Comparison of ENCODE assay signal across 8 mouse cellular contexts in genomic region chr5:45493191-45494092, GRCm38 (mm10). TPM values are rescaled to one million over a fixed set of nuclear protein-coding genes. Genes with fewer than 3 reads are reported as not detected.
DNase-seq lines count a peak whose midpoint lies in the region; ATAC-seq and TF ChIP-seq lines count a peak whose summit lies in the region.

TSS of gene Lap3 (plus strand) at chr5:45493374.

- peak; percentile 44 for TF ChIP-seq CTCF in liver, embryonic 14.5 days (IDR thresholded peaks at IDR 0.05; ENCODE audit: low read depth)
- TF ChIP-seq CTCF in stomach, postnatal 0 days (IDR thresholded peaks at IDR 0.05; ENCODE audit: low read depth) = peak; percentile 56

- DNase-seq in c-Kit-negative CD71-positive TER-119-positive erythroid progenitor cells, embryonic 14.5 days (ENCODE audit: low read depth, low spot score) = peak; percentile 87
- DNase-seq in forebrain, embryonic 10.5 days (ENCODE audit: extremely low spot score, low spot score) = peak; percentile 97
- peak; percentile 100 for DNase-seq in kidney, postnatal 25 days
- peak; percentile 87 to 91 (median 89) for DNase-seq in liver, embryonic 14.5 days (ENCODE audit: low read depth in 3 of 3, low spot score in 3 of 3)
- peak; percentile 99 for DNase-seq in neural tube, embryonic 11.5 days (ENCODE audit: low spot score)
- peak; percentile 100 for DNase-seq in stomach, postnatal 0 days (ENCODE audit: low spot score)

- peak within 1 kb of the TSS; percentile 81 for H3K9ac ChIP-seq in heart, embryonic 15.5 days
- peak within 1 kb of the TSS; percentile 70 for H3K9ac ChIP-seq in liver, embryonic 14.5 days (replicated peaks)
- H3K9ac ChIP-seq in neural tube, embryonic 11.5 days (ENCODE audit: low read length) = peak within 1 kb of the TSS; percentile 77
- H3K9ac ChIP-seq in stomach, postnatal 0 days (ENCODE audit: low read length) = peak within 1 kb of the TSS; percentile 70

- no peaks in the 10 kb centered on the region for H3K9me3 ChIP-seq in forebrain, embryonic 10.5 days
- H3K9me3 ChIP-seq in heart, embryonic 15.5 days (replicated peaks) = no peaks in the 10 kb centered on the region
- no peaks in the 10 kb centered on the region for H3K9me3 ChIP-seq in liver, embryonic 14.5 days (ENCODE audit: control insufficient read depth, low read length)
- no peaks in the 10 kb centered on the region for H3K9me3 ChIP-seq in neural tube, embryonic 11.5 days (ENCODE audit: control insufficient read depth, low read length)
- no peaks in the 10 kb centered on the region for H3K9me3 ChIP-seq in stomach, postnatal 0 days (ENCODE audit: control insufficient read depth, low read length)

- H3K27ac ChIP-seq in forebrain, embryonic 10.5 days = peak within 1 kb of the TSS; percentile 91
- peak within 1 kb of the TSS; percentile 84 for H3K27ac ChIP-seq in heart, embryonic 15.5 days
- no peak within 1 kb of the TSS for H3K27ac ChIP-seq in liver, embryonic 14.5 days
- no peak within 1 kb of the TSS for H3K27ac ChIP-seq in neural tube, embryonic 11.5 days (ENCODE audit: low read depth, low read length)
- H3K27ac ChIP-seq in stomach, postnatal 0 days (replicated peaks) = peak within 1 kb of the TSS; percentile 85

- H3K36me3 ChIP-seq in forebrain, embryonic 10.5 days (replicated peaks) = peaks cover 34% of the 10 kb centered on the region
- peaks cover 5% of the 10 kb centered on the region; the same call in 1 of the 2 replicates for H3K36me3 ChIP-seq in heart, embryonic 15.5 days
- H3K36me3 ChIP-seq in liver, embryonic 14.5 days (replicated peaks; ENCODE audit: control insufficient read depth, insufficient read depth, low read depth) = no peaks in the 10 kb centered on the region; the same call in 1 of the 2 replicates
- no peaks in the 10 kb centered on the region; the same call in 1 of the 2 replicates for H3K36me3 ChIP-seq in neural tube, embryonic 11.5 days (ENCODE audit: control insufficient read depth, insufficient read depth, low read length)
- peaks cover 11% of the 10 kb centered on the region; the same call in 1 of the 2 replicates for H3K36me3 ChIP-seq in stomach, postnatal 0 days (ENCODE audit: control insufficient read depth, insufficient read depth, low read length)

- peaks cover 31% of the 10 kb centered on the region for H3K4me1 ChIP-seq in forebrain, embryonic 10.5 days
- peaks cover 14% of the 10 kb centered on the region for H3K4me1 ChIP-seq in heart, embryonic 15.5 days (replicated peaks)
- peaks cover 0 to 5% of the 10 kb centered on the region in 2 experiments; a peak in 1 of 4 replicates for H3K4me1 ChIP-seq in liver, embryonic 14.5 days (replicated peaks; ENCODE audit: control insufficient read depth in 2 of 2, insufficient read depth in 2 of 2, low read length in 1 of 2)
- no peaks in the 10 kb centered on the region for H3K4me1 ChIP-seq in neural tube, embryonic 11.5 days (ENCODE audit: control insufficient read depth, insufficient read depth, low read length)
- H3K4me1 ChIP-seq in stomach, postnatal 0 days (replicated peaks; ENCODE audit: control insufficient read depth, insufficient read depth) = no peaks in the 10 kb centered on the region; the same call in 1 of the 2 replicates

- peak within 1 kb of the TSS; percentile 75 for H3K4me3 ChIP-seq in forebrain, embryonic 10.5 days
- peak within 1 kb of the TSS; percentile 89 for H3K4me3 ChIP-seq in heart, embryonic 15.5 days
- H3K4me3 ChIP-seq in liver, embryonic 14.5 days (ENCODE audit: insufficient read depth in 1 of 2, low read depth in 2 of 2, low read length in 2 of 2) = peak within 1 kb of the TSS; percentile 61 to 65
- H3K4me3 ChIP-seq in neural tube, embryonic 11.5 days (ENCODE audit: low read depth, low read length) = peak within 1 kb of the TSS; percentile 58
- peak within 1 kb of the TSS; percentile 75 for H3K4me3 ChIP-seq in stomach, postnatal 0 days (ENCODE audit: low read depth, low read length)

- 0 out of 2 replicates have a peak, but pooled peaks cover 12% of the 10 kb centered on the region for H3K27me3 ChIP-seq in forebrain, embryonic 10.5 days (ENCODE audit: poor library complexity, severe bottlenecking)
- H3K27me3 ChIP-seq in heart, embryonic 15.5 days = peaks cover 9% of the 10 kb centered on the region; the same call in 1 of the 2 replicates
- H3K27me3 ChIP-seq in liver, embryonic 14.5 days (ENCODE audit: control insufficient read depth, insufficient read depth, low read length) = no peaks in the 10 kb centered on the region; the same call in 1 of the 2 replicates
- H3K27me3 ChIP-seq in neural tube, embryonic 11.5 days (ENCODE audit: control insufficient read depth, insufficient read depth, low read length) = no peaks in the 10 kb centered on the region
- H3K27me3 ChIP-seq in stomach, postnatal 0 days (ENCODE audit: control insufficient read depth, insufficient read depth, low read length) = no peaks in the 10 kb centered on the region

- TF ChIP-seq EP300 in liver, embryonic 14.5 days (IDR thresholded peaks at IDR 0.05; ENCODE audit: low read depth) = no peak
- TF ChIP-seq EP300 in stomach, postnatal 0 days (optimal IDR thresholded peaks at IDR 0.05) = no peak

- WGBS in forebrain, embryonic 10.5 days = under 1% methylated on average over 78 of the region's 78 CpGs
- under 1% methylated on average over 78 of the region's 78 CpGs for WGBS in heart, embryonic 15.5 days
- WGBS in liver, embryonic 14.5 days (ENCODE audit: insufficient replicate concordance) = under 1% methylated on average over 78 of the region's 78 CpGs
- under 1% methylated on average over 78 of the region's 78 CpGs for WGBS in neural tube, embryonic 11.5 days
- under 1% methylated on average over 73 of the region's 78 CpGs for WGBS in stomach, postnatal 0 days

- peak within 1 kb of the TSS; percentile 88 for H3K4me2 ChIP-seq in heart, embryonic 15.5 days
- H3K4me2 ChIP-seq in liver, embryonic 14.5 days (ENCODE audit: low read depth) = peak within 1 kb of the TSS; percentile 88
- H3K4me2 ChIP-seq in neural tube, embryonic 11.5 days (ENCODE audit: low read depth) = peak within 1 kb of the TSS; percentile 61
- H3K4me2 ChIP-seq in stomach, postnatal 0 days (replicated peaks; ENCODE audit: low read depth) = peak within 1 kb of the TSS; percentile 74

- peak; percentile 95 for ATAC-seq in CD4-positive, CD25-positive, alpha-beta regulatory T cell, adult 4 months
- peak; percentile 95 for ATAC-seq in heart, embryonic 15.5 days (replicated peaks; ENCODE audit: insufficient number of reproducible peaks, insufficient read depth, low FRiP score, low read depth)
- peak; percentile 93 for ATAC-seq in liver, embryonic 14.5 days (ENCODE audit: insufficient read depth)
- ATAC-seq in neural tube, embryonic 11.5 days (ENCODE audit: insufficient read depth, low FRiP score, low TSS enrichment) = peak; percentile 97
- ATAC-seq in stomach, postnatal 0 days (ENCODE audit: low FRiP score, low TSS enrichment) = peak; percentile 98

RNA-seq across cellular contexts. Expression of gene Lap3, which starts in this region (rescaled TPM):
- 10 to 100 TPM; 22.2 to 30.2 TPM for polyA plus RNA-seq in CD4-positive, CD25-positive, alpha-beta regulatory T cell, adult 4 months (2017; shearing (Covaris generic))
- polyA plus RNA-seq in forebrain, embryonic 10.5 days (2016; fragmentation: Nextera tagmentation; extraction: Ambion mirVana) = 114 and 116 TPM in 2 replicates
- polyA plus RNA-seq in heart, embryonic 15.5 days (2015; fragmentation: Nextera tagmentation; extraction: Ambion mirVana) = 62.5 and 63.9 TPM in 2 replicates
- 15.4 and 24.3 TPM in 2 replicates for polyA plus RNA-seq in liver, embryonic 14.5 days (2012; rRNA removed)
- 38.8 and 39.8 TPM in 2 replicates for polyA plus RNA-seq in liver, embryonic 14.5 days (2014; fragmentation: Nextera tagmentation; extraction: Ambion mirVana)
- 76.3 and 81.2 TPM in 2 replicates for polyA plus RNA-seq in neural tube, embryonic 11.5 days (2014; fragmentation: Nextera tagmentation; extraction: Ambion mirVana)
- polyA plus RNA-seq in stomach, postnatal 0 days (2015; fragmentation: Nextera tagmentation; extraction: Ambion mirVana) = 58.4 and 63.2 TPM in 2 replicates

Comparison
In these comparisons a context has a peak if more than half of its experiments do, and no peak if none do; other contexts are left out.
1. H3K27ac ChIP-seq: peak in forebrain, embryonic 10.5 days (single experiment), heart, embryonic 15.5 days (single experiment) and stomach, postnatal 0 days (single experiment); none in liver, embryonic 14.5 days (single experiment) and neural tube, embryonic 11.5 days (single experiment).
2. Peak in every context shown above with its lines, with median percentiles within 50 percentile points of each other: ATAC-seq, DNase-seq, H3K4me3 ChIP-seq, H3K4me2 ChIP-seq and H3K9ac ChIP-seq.